Mouse (Mus musculus): Measurements from ENCODE around the gene Hdac9. TPM values are rescaled to one million over a fixed set of nuclear protein-coding genes. Genes with fewer than 3 reads are reported as not detected.

Hdac9 gene
- polyA plus RNA-seq, 1 experiment from 2014 or later = 10.1 TPM

DNA sequence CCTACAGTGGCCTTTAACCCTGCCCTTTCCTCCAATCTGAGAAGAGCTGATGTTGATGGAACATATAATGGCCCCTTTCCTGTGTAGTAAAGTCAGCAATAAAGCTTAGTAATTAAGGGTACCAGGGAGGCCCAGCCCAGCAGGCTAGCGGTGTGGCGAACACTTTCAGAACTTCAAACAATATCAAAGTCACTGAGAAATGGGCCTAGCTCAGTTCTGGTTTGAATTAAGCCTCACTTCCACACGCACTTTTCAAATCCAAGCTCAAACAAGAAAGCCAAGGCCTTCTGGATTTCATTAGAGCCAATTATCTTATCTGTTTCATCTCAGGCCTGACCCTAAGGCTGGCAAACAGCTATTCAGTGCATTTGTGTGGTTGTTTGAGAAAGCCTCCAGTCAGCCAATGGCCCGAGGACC, 716.9 kb downstream of the Hdac9 start:
- no peak overlapping the region for H3K27ac ChIP-seq
- H3K4me3 ChIP-seq = no peak overlapping the region
- peaks cover 6% of the 10 kb centered on the region; the same call in 1 of the 2 replicates for H3K4me1 ChIP-seq (replicated peaks)
- H3K27me3 ChIP-seq (ENCODE audit: insufficient read depth, poor library complexity, severe bottlenecking) = no peaks in the 10 kb centered on the region
- H3K36me3 ChIP-seq = no peaks in the 10 kb centered on the region
- H3K9me3 ChIP-seq = no peaks in the 10 kb centered on the region
- DNase-seq (ENCODE audit: low spot score) = peak; percentile 44
- 51% methylated on average over 4 of the region's 4 CpGs for WGBS

DNA sequence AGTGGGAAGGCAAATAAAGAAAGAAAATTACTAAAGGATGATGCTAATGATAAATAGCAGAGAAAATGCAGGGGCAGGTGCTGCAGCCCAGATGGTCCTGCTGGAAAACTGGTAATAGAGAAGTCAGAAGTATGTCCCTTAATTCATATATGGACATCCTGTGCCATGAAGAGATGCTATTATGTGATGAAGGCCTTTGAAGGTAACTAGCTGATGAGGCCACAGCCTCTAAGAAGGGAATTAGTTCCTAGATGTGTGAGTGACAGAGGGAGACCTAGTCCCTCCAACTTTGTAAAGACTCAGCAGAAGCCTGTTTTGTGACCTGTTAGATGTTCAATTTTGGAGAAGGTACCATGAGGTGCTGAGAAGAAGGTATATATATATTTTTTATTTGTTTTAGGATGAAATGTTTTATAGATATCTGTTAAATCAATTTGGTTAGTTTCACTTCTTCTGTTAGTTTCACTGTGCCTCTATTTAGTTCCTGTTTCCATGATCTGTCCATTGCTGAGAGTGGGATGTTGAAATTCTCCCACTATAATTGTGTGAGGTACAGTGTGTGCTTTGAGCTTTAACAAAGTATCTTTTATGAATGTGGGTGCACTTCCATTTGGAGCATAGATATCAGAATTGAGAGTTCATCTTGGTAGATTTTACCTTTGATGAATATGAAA, 721.6 kb downstream of the Hdac9 start:
- no peaks in the 10 kb centered on the region for H3K4me1 ChIP-seq (replicated peaks)
- H3K27me3 ChIP-seq (ENCODE audit: insufficient read depth, poor library complexity, severe bottlenecking) = no peaks in the 10 kb centered on the region
- no peaks in the 10 kb centered on the region for H3K36me3 ChIP-seq
- H3K27ac ChIP-seq = no peak overlapping the region
- H3K9me3 ChIP-seq = no peaks in the 10 kb centered on the region
- DNase-seq (ENCODE audit: low spot score) = no peak
- H3K4me3 ChIP-seq = no peak overlapping the region

DNA sequence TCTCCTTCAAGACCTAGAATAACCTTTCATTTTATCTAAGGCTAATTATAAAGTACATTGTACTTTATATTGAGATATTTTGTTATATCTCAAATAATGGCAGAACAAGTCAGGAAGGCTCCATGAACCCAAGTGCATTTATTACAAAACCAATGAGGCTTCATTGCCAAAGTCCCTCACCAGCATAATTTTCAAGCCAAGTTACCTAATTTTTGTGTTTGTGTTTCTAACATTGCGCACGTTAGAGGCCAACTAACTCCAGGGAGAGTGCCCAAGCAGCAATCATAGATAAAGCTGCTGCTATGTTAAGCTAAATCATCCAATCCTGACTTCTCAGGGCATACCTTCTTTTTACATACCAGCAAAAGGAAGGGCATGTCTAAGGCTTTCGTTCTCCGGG, 722.8 kb downstream of the Hdac9 start:
- WGBS = 94% methylated on average over 4 of the region's 4 CpGs
- Histone ChIP-seq H3K9me3 (no peaks in the 10 kb centered on the region), H3K4me3 (no peak overlapping the region), H3K27me3 (ENCODE audit: insufficient read depth, poor library complexity, severe bottlenecking) (no peaks in the 10 kb centered on the region), H3K4me1 (replicated peaks) (no peaks in the 10 kb centered on the region), H3K36me3 (no peaks in the 10 kb centered on the region), H3K27ac (no peak overlapping the region)
- DNase-seq (ENCODE audit: low spot score) = no peak

DNA sequence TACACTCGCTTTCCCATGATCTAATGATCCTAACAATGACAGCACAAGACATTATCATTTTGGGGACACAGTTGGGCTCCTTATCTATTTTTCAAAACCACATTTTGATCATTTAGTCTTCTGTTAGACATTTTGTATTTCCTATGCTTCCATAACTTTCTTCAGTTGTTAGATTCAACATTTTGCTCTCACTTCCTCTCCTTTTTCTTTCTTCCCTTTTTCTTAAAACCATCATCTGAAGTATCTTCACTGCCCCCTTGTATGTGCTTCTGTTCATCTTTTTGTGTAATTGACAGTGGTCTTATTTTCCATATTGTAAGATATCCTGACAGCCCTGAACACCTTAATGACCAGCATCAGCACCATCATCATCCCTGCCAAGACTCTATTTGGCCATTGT, 725.6 kb downstream of the Hdac9 start:
- Histone ChIP-seq H3K9me3 (no peaks in the 10 kb centered on the region), H3K36me3 (no peaks in the 10 kb centered on the region), H3K4me3 (no peak overlapping the region), H3K27ac (no peak overlapping the region), H3K4me1 (replicated peaks) (no peaks in the 10 kb centered on the region), H3K27me3 (ENCODE audit: insufficient read depth, poor library complexity, severe bottlenecking) (no peaks in the 10 kb centered on the region)
- 92% methylated on average over 1 of the region's 1 CpGs for WGBS
- DNase-seq (ENCODE audit: low spot score) = no peak

DNA sequence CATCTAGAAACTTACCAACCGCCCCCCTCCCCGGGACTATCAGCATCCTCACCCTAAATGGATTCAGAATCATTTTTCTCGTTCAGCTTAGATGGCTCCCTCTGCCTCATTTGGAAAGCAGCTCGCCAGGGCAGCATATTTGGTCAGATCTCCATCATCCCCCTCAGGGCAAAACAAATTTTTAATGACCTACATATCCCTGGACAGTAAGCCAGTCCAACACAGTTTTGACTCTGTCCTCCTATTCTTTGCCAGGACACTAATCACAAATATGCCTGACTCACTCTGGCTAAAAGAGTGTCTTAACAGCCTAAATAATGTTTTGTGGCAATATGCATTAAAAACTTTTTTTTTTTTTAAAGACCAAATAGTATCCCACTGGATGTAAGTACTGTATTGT, 738.0 kb downstream of the Hdac9 start:
- H3K27me3 ChIP-seq (ENCODE audit: insufficient read depth, poor library complexity, severe bottlenecking) = no peaks in the 10 kb centered on the region
- H3K4me1 ChIP-seq (replicated peaks) = no peaks in the 10 kb centered on the region
- H3K9me3 ChIP-seq = no peaks in the 10 kb centered on the region
- H3K4me3 ChIP-seq = no peak overlapping the region
- DNase-seq (ENCODE audit: low spot score) = no peak
- no peak overlapping the region for H3K27ac ChIP-seq
- WGBS = 86% methylated on average over 4 of the region's 4 CpGs
- no peaks in the 10 kb centered on the region for H3K36me3 ChIP-seq

DNA sequence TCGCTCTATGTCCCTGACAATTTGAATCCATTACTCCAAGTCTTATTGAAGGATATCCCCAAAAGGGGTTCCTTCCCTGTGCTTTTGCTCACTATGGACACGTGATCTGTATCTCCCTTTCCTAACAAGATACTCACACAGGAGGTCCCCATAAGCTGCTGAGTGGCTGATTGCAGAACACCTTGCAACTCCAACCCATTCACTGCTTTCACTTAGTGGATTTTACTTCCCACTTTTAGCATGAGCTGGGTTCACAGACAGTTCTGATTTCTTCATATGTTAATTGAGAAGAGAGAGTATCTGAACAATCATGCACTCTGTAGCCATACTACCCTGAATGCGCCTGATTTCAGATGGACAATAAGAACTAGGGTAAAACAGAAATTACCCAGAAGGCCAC, 740.1 kb downstream of the Hdac9 start:
- H3K4me3 ChIP-seq = no peak overlapping the region

DNA sequence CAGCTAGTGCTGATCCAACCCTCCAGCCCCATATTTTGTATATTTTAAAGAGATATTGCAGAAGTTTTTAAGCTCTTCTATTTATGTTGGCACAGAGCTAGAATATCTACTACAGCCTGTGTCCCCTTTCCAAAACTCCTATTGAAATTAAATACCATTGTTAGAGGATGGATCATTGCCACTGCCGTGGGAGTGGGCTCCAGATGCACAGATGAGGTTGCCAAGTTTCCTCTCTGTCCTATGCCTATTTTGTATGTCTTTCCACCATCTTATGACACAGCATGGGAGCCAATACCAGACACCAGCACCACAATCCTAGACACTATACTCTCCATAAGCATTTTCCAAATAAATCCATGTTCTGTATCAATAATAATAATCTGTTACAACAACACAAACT, 743.9 kb downstream of the Hdac9 start:
- Histone ChIP-seq H3K9me3 (no peaks in the 10 kb centered on the region), H3K4me3 (no peak overlapping the region), H3K27me3 (ENCODE audit: insufficient read depth, poor library complexity, severe bottlenecking) (no peaks in the 10 kb centered on the region), H3K36me3 (no peaks in the 10 kb centered on the region), H3K27ac (no peak overlapping the region), H3K4me1 (replicated peaks) (no peaks in the 10 kb centered on the region)
- 82% methylated on average over 1 of the region's 1 CpGs for WGBS
- DNase-seq (ENCODE audit: low spot score) = no peak

More for the DNA sequence above, 740.1 kb downstream of the Hdac9 start:
- no peaks in the 10 kb centered on the region for H3K4me1 ChIP-seq (replicated peaks)
- no peak overlapping the region for H3K27ac ChIP-seq
- 89% methylated on average over 3 of the region's 3 CpGs for WGBS
- DNase-seq (ENCODE audit: low spot score) = no peak
- no peaks in the 10 kb centered on the region for H3K9me3 ChIP-seq
- no peaks in the 10 kb centered on the region for H3K36me3 ChIP-seq
- H3K27me3 ChIP-seq (ENCODE audit: insufficient read depth, poor library complexity, severe bottlenecking) = no peaks in the 10 kb centered on the region

DNA sequence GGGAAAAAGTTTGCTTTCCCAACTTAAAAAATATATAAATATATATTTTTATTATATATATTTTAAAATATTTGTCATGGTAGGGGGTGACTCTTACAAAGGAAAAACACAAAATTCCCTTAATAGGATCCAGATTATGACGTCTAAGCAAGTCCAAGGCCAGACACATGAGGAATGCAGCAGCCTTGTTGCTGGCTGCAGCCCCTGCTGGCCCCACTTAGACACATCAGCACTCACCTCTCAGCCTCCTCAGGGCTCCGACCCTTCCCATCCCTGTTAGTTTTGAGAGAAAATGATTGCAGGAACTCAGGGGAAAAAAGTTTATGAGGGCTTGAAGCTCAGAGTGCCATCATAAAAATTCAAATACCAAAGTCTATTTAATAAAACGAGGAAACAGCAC, 746.3 kb downstream of the Hdac9 start:
- H3K4me3 ChIP-seq = no peak overlapping the region
- no peak for DNase-seq (ENCODE audit: low spot score)
- no peak overlapping the region for H3K27ac ChIP-seq
- no peaks in the 10 kb centered on the region for H3K27me3 ChIP-seq (ENCODE audit: insufficient read depth, poor library complexity, severe bottlenecking)
- H3K9me3 ChIP-seq = no peaks in the 10 kb centered on the region
- 62% methylated on average over 3 of the region's 3 CpGs for WGBS
- no peaks in the 10 kb centered on the region for H3K36me3 ChIP-seq
- H3K4me1 ChIP-seq (replicated peaks) = no peaks in the 10 kb centered on the region

DNA sequence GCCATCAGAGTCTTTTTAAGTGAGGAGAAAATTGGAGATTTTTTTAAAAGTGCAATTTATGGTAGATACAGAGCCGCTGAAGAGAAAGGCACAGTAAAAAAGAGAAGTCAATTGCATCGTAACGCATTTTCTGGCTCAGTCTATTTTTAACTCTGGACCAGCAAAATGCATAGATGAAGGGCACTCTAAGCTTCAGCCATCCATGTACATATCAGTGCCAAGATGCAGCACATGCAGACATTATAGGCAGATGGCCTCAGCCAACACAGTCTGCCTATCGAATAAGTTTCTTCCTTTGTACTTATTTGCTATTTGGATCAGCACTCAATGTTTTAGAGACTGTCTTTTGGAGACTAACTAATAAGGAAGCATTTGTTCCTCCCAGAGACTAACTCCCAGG, 751.2 kb downstream of the Hdac9 start:
- H3K4me3 ChIP-seq = no peak overlapping the region
- H3K27ac ChIP-seq = no peak overlapping the region
- WGBS = 91% methylated on average over 4 of the region's 4 CpGs
- no peaks in the 10 kb centered on the region for H3K36me3 ChIP-seq
- DNase-seq (ENCODE audit: low spot score) = no peak
- no peaks in the 10 kb centered on the region for H3K9me3 ChIP-seq
- H3K4me1 ChIP-seq (replicated peaks) = no peaks in the 10 kb centered on the region
- H3K27me3 ChIP-seq (ENCODE audit: insufficient read depth, poor library complexity, severe bottlenecking) = no peaks in the 10 kb centered on the region

DNA sequence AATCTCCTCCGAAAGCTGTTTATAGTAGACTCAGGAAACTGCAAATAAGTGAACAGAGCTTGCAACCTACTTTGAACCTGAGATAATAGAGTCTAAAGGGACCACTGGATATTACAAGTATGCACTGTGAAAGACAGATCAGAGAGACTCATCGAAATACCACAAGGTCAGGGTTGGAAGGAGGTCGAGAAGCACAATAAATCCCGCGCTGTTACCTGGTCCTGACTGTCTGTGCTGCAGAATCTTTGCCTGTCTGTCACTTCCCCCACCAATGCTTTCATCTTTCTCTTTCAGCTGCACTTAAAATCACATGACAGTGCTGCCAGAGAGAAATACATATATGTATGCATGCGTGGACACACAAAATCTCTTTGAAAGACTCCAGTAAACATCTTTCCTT, 760.6 kb downstream of the Hdac9 start:
- Histone ChIP-seq H3K27ac (no peak overlapping the region), H3K9me3 (no peaks in the 10 kb centered on the region), H3K4me1 (replicated peaks) (0 out of 2 replicates have a peak, but pooled peaks cover 4% of the 10 kb centered on the region), H3K4me3 (no peak overlapping the region), H3K27me3 (ENCODE audit: insufficient read depth, poor library complexity, severe bottlenecking) (no peaks in the 10 kb centered on the region), H3K36me3 (no peaks in the 10 kb centered on the region)
- DNase-seq (ENCODE audit: low spot score) = no peak
- WGBS = 87% methylated on average over 6 of the region's 6 CpGs

DNA sequence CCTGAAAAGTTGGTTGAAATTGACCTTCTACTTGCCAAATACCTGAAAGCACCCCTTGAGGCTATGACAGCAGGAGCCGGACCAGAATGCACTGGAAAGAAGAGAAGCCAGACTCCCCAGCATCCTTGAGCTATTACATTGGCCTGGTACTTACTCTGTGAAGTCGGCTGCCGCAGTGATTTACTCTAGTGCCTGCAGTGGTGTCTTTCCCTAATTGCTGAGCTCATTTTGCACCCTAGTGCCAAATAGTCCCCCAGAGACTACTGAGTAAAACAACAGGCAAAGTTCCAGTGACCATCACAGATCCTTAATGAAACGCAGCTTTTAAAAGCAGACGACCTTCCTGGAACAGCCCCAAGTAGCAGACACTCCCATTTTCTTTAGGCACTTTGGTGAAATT, 761.2 kb downstream of the Hdac9 start:
- 63% methylated on average over 5 of the region's 5 CpGs for WGBS
- no peaks in the 10 kb centered on the region for H3K27me3 ChIP-seq (ENCODE audit: insufficient read depth, poor library complexity, severe bottlenecking)
- H3K4me1 ChIP-seq (replicated peaks) = 0 out of 2 replicates have a peak, but pooled peaks cover 4% of the 10 kb centered on the region
- no peak overlapping the region for H3K27ac ChIP-seq
- H3K9me3 ChIP-seq = no peaks in the 10 kb centered on the region
- no peaks in the 10 kb centered on the region for H3K36me3 ChIP-seq
- DNase-seq (ENCODE audit: low spot score) = no peak
- H3K4me3 ChIP-seq = no peak overlapping the region

DNA sequence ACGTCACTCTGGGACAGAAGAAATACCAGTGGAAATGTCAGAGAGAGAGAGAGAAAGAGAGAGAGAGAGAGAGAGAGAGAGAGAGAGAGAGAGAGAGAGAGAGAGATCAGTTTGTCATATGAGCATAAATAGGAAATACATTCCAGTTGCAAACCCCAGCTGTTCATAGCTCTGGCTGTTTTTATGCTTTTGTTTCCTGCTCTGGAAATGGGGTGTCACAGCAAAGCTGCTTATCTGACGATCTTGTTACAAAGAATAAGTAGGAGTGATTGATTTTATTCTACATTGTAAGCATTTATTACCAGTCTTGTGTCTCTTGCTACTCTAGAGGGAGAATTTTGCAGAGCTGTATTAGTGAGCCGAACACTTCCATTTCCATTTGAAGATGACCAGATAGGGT, 762.1 kb downstream of the Hdac9 start:
- no peaks in the 10 kb centered on the region for H3K9me3 ChIP-seq
- H3K27ac ChIP-seq = no peak overlapping the region
- no peaks in the 10 kb centered on the region for H3K36me3 ChIP-seq
- H3K4me3 ChIP-seq = no peak overlapping the region
- H3K27me3 ChIP-seq (ENCODE audit: insufficient read depth, poor library complexity, severe bottlenecking) = no peaks in the 10 kb centered on the region
- 84% methylated on average over 3 of the region's 3 CpGs for WGBS
- no peak for DNase-seq (ENCODE audit: low spot score)
- 0 out of 2 replicates have a peak, but pooled peaks cover 4% of the 10 kb centered on the region for H3K4me1 ChIP-seq (replicated peaks)

DNA sequence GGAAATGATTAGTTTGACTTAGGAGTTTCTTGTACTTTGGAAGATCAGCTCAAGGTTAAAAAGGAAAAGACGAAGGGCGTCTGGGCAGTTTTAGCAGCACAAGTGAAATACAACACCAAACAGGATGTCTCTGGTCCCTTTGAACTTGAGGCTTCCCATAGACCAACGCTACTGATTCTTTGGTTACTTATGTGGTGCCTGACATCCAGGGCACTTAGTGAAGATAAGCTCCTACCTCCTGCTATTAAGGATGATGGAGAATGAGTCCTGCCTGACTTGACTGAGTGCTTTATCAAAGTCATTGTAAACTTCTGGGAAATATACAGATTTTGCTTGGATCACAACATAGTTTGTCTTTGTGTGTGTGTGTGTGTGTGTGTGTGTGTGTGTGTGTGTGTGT, 765.6 kb downstream of the Hdac9 start:
- DNase-seq (ENCODE audit: low spot score) = no peak
- Histone ChIP-seq H3K27me3 (ENCODE audit: insufficient read depth, poor library complexity, severe bottlenecking) (no peaks in the 10 kb centered on the region), H3K4me3 (no peak overlapping the region), H3K9me3 (no peaks in the 10 kb centered on the region), H3K27ac (no peak overlapping the region), H3K36me3 (no peaks in the 10 kb centered on the region), H3K4me1 (replicated peaks) (peaks cover 6% of the 10 kb centered on the region)
- 67% methylated on average over 3 of the region's 3 CpGs for WGBS

DNA sequence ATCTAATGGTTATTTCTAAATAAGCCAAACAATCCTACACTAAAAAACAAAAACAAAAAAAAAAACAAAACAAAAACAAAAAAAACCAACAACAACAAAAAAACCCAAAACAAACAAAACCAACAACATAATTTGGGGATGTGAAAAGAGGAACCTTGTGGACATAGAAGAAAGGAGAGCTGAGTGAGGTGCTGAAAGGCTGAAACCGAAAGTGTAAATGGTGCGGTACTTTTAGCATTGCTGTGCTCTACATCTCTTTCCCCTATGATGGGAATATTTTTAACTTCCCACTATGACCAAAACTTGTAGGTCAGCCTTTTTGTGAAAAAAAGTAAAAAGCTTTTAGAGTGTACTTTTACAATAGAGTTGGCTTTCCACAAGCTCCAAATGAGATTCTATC, 774.2 kb downstream of the Hdac9 start:
- WGBS = 92% methylated on average over 2 of the region's 2 CpGs
- Histone ChIP-seq H3K27me3 (ENCODE audit: insufficient read depth, poor library complexity, severe bottlenecking) (no peaks in the 10 kb centered on the region), H3K4me3 (no peak overlapping the region), H3K36me3 (no peaks in the 10 kb centered on the region), H3K4me1 (replicated peaks) (peaks cover 9% of the 10 kb centered on the region), H3K27ac (no peak overlapping the region), H3K9me3 (no peaks in the 10 kb centered on the region)
- DNase-seq (ENCODE audit: low spot score) = no peak

Data from hindbrain, embryonic 10.5 days (tissue).